Mouse (Mus musculus) lung, postnatal 0 days (tissue): ENCODE data around the gene Klk1b3. TPM values are rescaled to one million over a fixed set of nuclear protein-coding genes. Genes with fewer than 3 reads are reported as not detected.
"Not testable (repeated sequence)": the region's sequence is repeated elsewhere in the genome, so short reads cannot be mapped to it uniquely, and the experiment has no call there.

Experiments used
- ATAC-seq: fragments of 200-750 bp; cut with Nextera tagmentation; 2 replicates; pipeline ENCODE4 v1.8.0; 2017; ENCODE audit warnings: moderate library complexity
- DNase-seq: peaks from one replicate; pipeline ENCODE4 v3.0.0-alpha.2; 2016; ENCODE audit warnings: low spot score
- H3K27ac ChIP-seq: fragments of 300-500 bp; sonication (generic); 2 replicates; pipeline ENCODE4 v1.5.1; 2014; ENCODE audit warnings: antibody characterized with exemption, mild to moderate bottlenecking, low read length, mixed read lengths
- H3K27me3 ChIP-seq: fragments of 300-500 bp; sonication (generic); replicated peaks from 2 replicates; pipeline ENCODE4 v1.6.1; 2014; ENCODE audit warnings: low read length, mixed read lengths; ENCODE audit not compliant: insufficient read depth
- H3K36me3 ChIP-seq: fragments of 300-500 bp; sonication (generic); 2 replicates; pipeline ENCODE4 v1.6.1; 2014; ENCODE audit warnings: low read length, mixed read lengths; ENCODE audit not compliant: insufficient read depth
- H3K4me1 ChIP-seq: fragments of 300-500 bp; sonication (generic); 2 replicates; pipeline ENCODE4 v1.6.1; 2014; ENCODE audit warnings: antibody characterized with exemption, low read depth, low read length, mixed read lengths; ENCODE audit not compliant: insufficient read depth
- H3K4me2 ChIP-seq: fragments of 300-500 bp; sonication (generic); replicated peaks from 2 replicates; pipeline ENCODE4 v1.6.1; 2014; ENCODE audit warnings: low read depth, mild to moderate bottlenecking, low read length, moderate library complexity, mixed read lengths
- H3K4me3 ChIP-seq: fragments of 300-500 bp; sonication (generic); 2 replicates; pipeline ENCODE4 v1.5.1; 2014; ENCODE audit warnings: low read depth, low read length
- H3K9ac ChIP-seq: fragments of 300-500 bp; sonication (generic); replicated peaks from 2 replicates; pipeline ENCODE4 v1.6.1; 2014; ENCODE audit warnings: low read depth, mild to moderate bottlenecking
- H3K9me3 ChIP-seq: fragments of 300-500 bp; sonication (generic); 2 replicates; pipeline ENCODE4 v1.6.1; 2016; ENCODE audit warnings: low read length, mixed read lengths
- CTCF ChIP-seq: IDR thresholded peaks from 2 replicates; pipeline ENCODE4 v1.5.1; 2016; ENCODE audit warnings: antibody characterized with exemption, mild to moderate bottlenecking
- EP300 ChIP-seq: IDR thresholded peaks from 2 replicates; pipeline ENCODE4 v1.6.1; 2016; ENCODE audit warnings: antibody characterized with exemption, mild to moderate bottlenecking, control low read depth
- WGBS: fragments of 180-500 bp; shearing (Covaris S2); extraction: QIAGEN DNeasy Blood & Tissue Kit; methylation state at CpG from one replicate; pipeline ENCODE4 v1.1.7; 2014; 5-methylcytosine and 5-hydroxymethylcytosine counted together
- polyA plus RNA-seq: library from polyadenylated mRNA; unstranded; fragments of >200 nt; fragmentation: Nextera tagmentation; extraction: Ambion mirVana; gene quantifications from 2 replicates; pipeline ENCODE4 v1.2.1, GENCODE M21; 2015

Gene Klk1b3
- polyA plus RNA-seq, 1 experiment from 2014 or later, result not detected

DNA sequence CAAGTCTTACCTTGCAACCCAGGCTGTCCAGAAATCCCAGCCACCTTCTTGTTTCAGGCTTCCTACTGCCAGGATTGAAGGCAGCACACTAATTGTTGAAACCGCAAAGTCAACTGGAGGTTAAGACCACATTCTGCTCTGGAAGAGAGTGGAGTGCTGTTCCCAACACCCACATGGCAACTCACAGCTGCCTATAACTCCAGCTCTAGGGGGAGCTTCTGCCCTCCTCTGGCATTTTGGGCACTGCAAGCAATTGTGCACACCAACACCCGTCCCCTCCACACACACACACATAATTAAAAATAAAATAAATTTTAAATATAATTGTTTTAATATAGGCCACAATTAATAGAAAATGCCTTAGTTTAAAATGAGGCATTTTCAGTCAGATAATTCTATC lies 43.2 kb downstream of the Klk1b3 start:
- peaks cover 7% of the 10 kb centered on the region; the same call in 1 of the 2 replicates for H3K4me1 ChIP-seq
- WGBS, result 55% methylated on average over 2 of the region's 2 CpGs
- no peak overlapping the region for H3K9ac ChIP-seq
- ATAC-seq, result no peak
- no peaks in the 10 kb centered on the region for H3K27me3 ChIP-seq
- H3K9me3 ChIP-seq, result no peaks in the 10 kb centered on the region
- no peak for DNase-seq
- no peak overlapping the region for H3K4me3 ChIP-seq
- TF ChIP-seq EP300, result no peak
- TF ChIP-seq CTCF, result no peak
- H3K36me3 ChIP-seq, result no peaks in the 10 kb centered on the region
- no peak overlapping the region for H3K4me2 ChIP-seq
- no peak overlapping the region for H3K27ac ChIP-seq

GRCm38 (mm10) chr7:44244080-44244479 lies 46.1 kb downstream of the Klk1b3 start:
- Histone ChIP-seq H3K4me1 (peaks cover 7% of the 10 kb centered on the region; the same call in 1 of the 2 replicates), H3K9ac (no peak overlapping the region), H3K27ac (no peak overlapping the region), H3K9me3 (no peaks in the 10 kb centered on the region), H3K4me2 (no peak overlapping the region), H3K36me3 (no peaks in the 10 kb centered on the region), H3K4me3 (no peak overlapping the region), H3K27me3 (no peaks in the 10 kb centered on the region)
- WGBS, result 44% methylated on average over 1 of the region's 1 CpGs
- ATAC-seq (no peak), DNase-seq (no peak)
- TF ChIP-seq CTCF, result no peak
- TF ChIP-seq EP300, result no peak

GRCm38 (mm10) chr7:44246055-44246983 lies 48.3 kb downstream of the Klk1b3 start, which contains the start of the genes 1700028J19Rik and 2410002F23Rik:
Gene 1700028J19Rik (minus strand): TSS chr7:44246695.
Gene 2410002F23Rik (plus strand): TSS chr7:44246722.
- peak within 1 kb of the TSS; percentile 93 for H3K9ac ChIP-seq
- peaks cover 7% of the 10 kb centered on the region; the same call in 1 of the 2 replicates for H3K4me1 ChIP-seq
- H3K27ac ChIP-seq, result peak within 1 kb of the TSS; percentile 92
- H3K4me3 ChIP-seq, result peak within 1 kb of the TSS; percentile 81
- no peaks in the 10 kb centered on the region for H3K27me3 ChIP-seq
- ATAC-seq (peak; percentile 94), DNase-seq (peak; percentile 93)
- no peaks in the 10 kb centered on the region for H3K9me3 ChIP-seq
- peak within 1 kb of the TSS; percentile 74 for H3K4me2 ChIP-seq
- H3K36me3 ChIP-seq, result no peaks in the 10 kb centered on the region; the same call in 1 of the 2 replicates
- under 1% methylated on average over 60 of the region's 62 CpGs for WGBS
- TF ChIP-seq EP300, result peak; percentile 90
- no peak for TF ChIP-seq CTCF

DNA sequence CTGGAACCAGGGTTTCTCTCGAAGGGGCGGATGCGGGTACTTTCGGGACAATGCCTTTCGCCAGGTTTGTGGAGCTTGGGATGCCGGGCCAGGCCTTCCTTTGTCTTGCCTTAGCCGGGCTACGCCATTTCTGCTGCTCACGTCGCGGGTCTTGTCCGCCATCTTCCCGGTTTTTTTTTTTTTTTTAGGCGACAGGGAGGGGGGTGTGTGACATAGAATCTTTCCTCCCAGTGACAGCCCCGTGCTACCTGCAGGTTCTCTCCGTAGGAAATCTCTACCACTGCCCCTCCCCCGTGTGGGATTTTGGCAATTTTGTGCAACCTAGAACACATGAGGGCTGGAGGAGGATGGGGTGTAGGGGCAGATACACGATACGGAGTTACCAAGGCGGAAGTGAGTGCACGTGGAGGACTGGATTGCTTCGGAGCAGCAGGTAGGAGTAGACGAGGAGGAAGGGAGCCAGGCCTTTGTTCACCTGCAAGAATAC lies 49.0 kb downstream of the Klk1b3 start:
- WGBS, result 6% methylated on average over 20 of the region's 23 CpGs
- H3K4me2 ChIP-seq, result peak overlapping the region; percentile 74
- H3K4me3 ChIP-seq, result peak overlapping the region; percentile 81
- DNase-seq (peak; percentile 66), ATAC-seq (peak; percentile 42)
- H3K36me3 ChIP-seq, result no peaks in the 10 kb centered on the region; the same call in 1 of the 2 replicates
- no peak for TF ChIP-seq EP300
- no peak for TF ChIP-seq CTCF
- peak overlapping the region; percentile 92 for H3K27ac ChIP-seq
- H3K4me1 ChIP-seq, result peaks cover 7% of the 10 kb centered on the region; the same call in 1 of the 2 replicates
- H3K9ac ChIP-seq, result peak overlapping the region; percentile 93
- no peaks in the 10 kb centered on the region for H3K27me3 ChIP-seq
- H3K9me3 ChIP-seq, result no peaks in the 10 kb centered on the region

- Histone ChIP-seq H3K9ac (no peak overlapping the region), H3K27ac (no peak overlapping the region)
Measured at GRCm38 (mm10) chr7:44247971-44248370, 50.0 kb downstream of the Klk1b3 start.

GRCm38 (mm10) chr7:44249248-44249647 lies 51.3 kb downstream of the Klk1b3 start:
- DNase-seq (no peak), ATAC-seq (no peak)
- H3K9me3 ChIP-seq, result no peaks in the 10 kb centered on the region
- H3K9ac ChIP-seq, result no peak overlapping the region
- no peaks in the 10 kb centered on the region; the same call in 1 of the 2 replicates for H3K36me3 ChIP-seq
- H3K4me1 ChIP-seq, result peaks cover 7% of the 10 kb centered on the region; the same call in 1 of the 2 replicates
- H3K4me3 ChIP-seq, result no peak overlapping the region
- no peak overlapping the region for H3K27ac ChIP-seq
- no peaks in the 10 kb centered on the region for H3K27me3 ChIP-seq
- 88% methylated on average over 4 of the region's 4 CpGs for WGBS
- TF ChIP-seq CTCF, result no peak
- TF ChIP-seq EP300, result no peak
- H3K4me2 ChIP-seq, result no peak overlapping the region

More at GRCm38 (mm10) chr7:44247971-44248370, 50.0 kb downstream of the Klk1b3 start:
- H3K9me3 ChIP-seq, result no peaks in the 10 kb centered on the region
- H3K36me3 ChIP-seq, result no peaks in the 10 kb centered on the region; the same call in 1 of the 2 replicates
- WGBS, result 76% methylated on average over 2 of the region's 2 CpGs
- peaks cover 7% of the 10 kb centered on the region; the same call in 1 of the 2 replicates for H3K4me1 ChIP-seq
- no peak overlapping the region for H3K4me2 ChIP-seq
- TF ChIP-seq EP300 (no peak), CTCF (no peak)
- H3K27me3 ChIP-seq, result no peaks in the 10 kb centered on the region
- H3K4me3 ChIP-seq, result no peak overlapping the region
- DNase-seq, result no peak
- ATAC-seq, result no peak

DNA sequence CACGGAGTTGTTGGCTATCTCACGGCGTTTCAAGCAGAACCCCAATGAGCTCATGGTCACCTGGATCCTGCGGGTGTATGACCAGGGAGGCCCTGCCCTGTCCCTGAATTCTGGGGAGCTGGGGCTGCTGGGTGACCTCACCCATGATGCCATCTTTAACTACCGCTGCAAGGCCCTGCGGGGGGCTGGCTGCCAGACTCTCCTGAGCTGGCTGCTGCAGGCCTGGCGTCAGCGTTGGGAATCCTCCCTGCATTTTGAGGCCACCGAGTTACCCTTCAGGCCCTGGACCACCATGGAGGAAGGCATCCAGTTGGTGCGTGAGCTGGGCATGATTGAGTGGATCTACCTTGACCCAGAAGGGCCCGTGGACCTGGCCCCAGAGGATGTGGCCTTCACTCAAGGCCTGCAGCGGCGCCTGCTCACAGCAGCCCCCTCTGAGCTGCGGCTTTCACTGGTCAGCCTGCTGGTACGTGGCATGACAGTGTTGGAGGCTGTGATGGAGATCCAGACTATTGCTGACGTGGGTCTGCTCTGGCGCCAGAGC lies 52.8 kb downstream of the Klk1b3 start:
- not testable (repeated sequence) for H3K27ac ChIP-seq, ATAC-seq, H3K36me3 ChIP-seq, H3K27me3 ChIP-seq, H3K4me2 ChIP-seq, DNase-seq, H3K9me3 ChIP-seq, H3K9ac ChIP-seq, H3K4me1 ChIP-seq, H3K4me3 ChIP-seq
- 88% methylated on average over 17 of the region's 17 CpGs for WGBS
